33 mouse cellular contexts compared by ENCODE assay signal in genomic region chr10:127848089-127848488, GRCm38 (mm10). TPM values are rescaled to one million over a fixed set of nuclear protein-coding genes. Genes with fewer than 3 reads are reported as not detected.
A peak's percentile ranks its signal among the peaks of the same experiment; 100 is the strongest.
DNase-seq lines count a peak whose midpoint lies in the region; ATAC-seq and TF ChIP-seq lines count a peak whose summit lies in the region.
"Had no signal": no experiment of that assay in that cellular context is flagged by ENCODE, and none has a peak within 500 bp of the region (broad histone marks: within the 10 kb centered on the region; RNA-seq: fewer than 3 reads in every experiment).

No protein-coding gene starts in this region.

- no peak for TF ChIP-seq CTCF in kidney, adult 2 months (conservative IDR thresholded peaks at IDR 0.05; ENCODE audit: insufficient read depth, insufficient read length, low read depth, low read length)

- WGBS in kidney, adult 2 months: 42% methylated on average over 1 of the region's 1 CpGs
- WGBS in kidney, embryonic 15.5 days: 83% methylated on average over 1 of the region's 1 CpGs
- 48% methylated on average over 1 of the region's 1 CpGs for WGBS in liver, embryonic 16.5 days (ENCODE audit: insufficient replicate concordance)

- H3K9ac ChIP-seq in kidney, embryonic 15.5 days: no peak overlapping the region
- no peak overlapping the region for H3K9ac ChIP-seq in liver, embryonic 16.5 days (ENCODE audit: low read depth, low read length)
- H3K9ac ChIP-seq: limb, embryonic 13.5 days; lung, embryonic 14.5 days; neural tube, embryonic 12.5 days had no signal

- no peak overlapping the region for H3K4me3 ChIP-seq in kidney, adult 2 months (ENCODE audit: insufficient read depth, low read depth, low read length)
- H3K4me3 ChIP-seq in kidney, embryonic 15.5 days (replicated peaks): no peak overlapping the region
- no peak overlapping the region for H3K4me3 ChIP-seq in liver, embryonic 16.5 days (ENCODE audit: low read depth, low read length)
- H3K4me3 ChIP-seq: heart, embryonic 10.5 days; limb, embryonic 13.5 days; neural tube, embryonic 12.5 days had no signal

- no peaks in the 10 kb centered on the region for H3K27me3 ChIP-seq in kidney, adult 2 months (replicated peaks; ENCODE audit: control insufficient read depth, insufficient read depth, low read length)
- no peaks in the 10 kb centered on the region for H3K27me3 ChIP-seq in kidney, embryonic 15.5 days
- no peaks in the 10 kb centered on the region for H3K27me3 ChIP-seq in liver, embryonic 16.5 days (ENCODE audit: control insufficient read depth, insufficient read depth, low read depth, low read length)
- H3K27me3 ChIP-seq: limb, embryonic 13.5 days; neural tube, embryonic 12.5 days had no signal

- peak overlapping the region; percentile 84; the same call in 1 of the 2 replicates for H3K27ac ChIP-seq in kidney, adult 2 months (ENCODE audit: insufficient read depth, low read depth, low read length)
- peak overlapping the region; percentile 49 for H3K27ac ChIP-seq in kidney, embryonic 15.5 days
- no peak overlapping the region for H3K27ac ChIP-seq in liver, embryonic 16.5 days (ENCODE audit: low read length)
- H3K27ac ChIP-seq: heart, embryonic 10.5 days; limb, embryonic 13.5 days; neural tube, embryonic 12.5 days had no signal

- no peak for TF ChIP-seq POLR2A in kidney, adult 2 months (IDR thresholded peaks at IDR 0.05; ENCODE audit: low read depth, low read length)

- H3K4me2 ChIP-seq in kidney, embryonic 15.5 days: no peak overlapping the region
- no peak overlapping the region for H3K4me2 ChIP-seq in liver, embryonic 16.5 days (ENCODE audit: low read depth, low read length)
- H3K4me2 ChIP-seq: limb, embryonic 13.5 days; lung, embryonic 14.5 days; neural tube, embryonic 12.5 days had no signal

- peaks cover 20% of the 10 kb centered on the region for H3K4me1 ChIP-seq in kidney, adult 2 months (ENCODE audit: control insufficient read depth, insufficient read depth, low read length)
- no peaks in the 10 kb centered on the region; the same call in 1 of the 2 replicates for H3K4me1 ChIP-seq in kidney, embryonic 15.5 days
- H3K4me1 ChIP-seq in liver, embryonic 16.5 days (ENCODE audit: control insufficient read depth, low read depth, low read length): no peaks in the 10 kb centered on the region; the same call in 1 of the 2 replicates
- H3K4me1 ChIP-seq: heart, embryonic 10.5 days; limb, embryonic 13.5 days; neural tube, embryonic 12.5 days had no signal

- DNase-seq in kidney, adult 2 months: peak; percentile 95
- DNase-seq in kidney, postnatal 36 days: peak; percentile 88 to 91
- no peak for DNase-seq in cerebellum, postnatal 10 days
- no peak for DNase-seq in thymus, postnatal 25 days
- DNase-seq in adrenal gland, postnatal 36 days: no peak
- DNase-seq: adrenal gland, adult 2 months; B cell, adult 2 months; cerebellum, adult 2 months; cerebellum, postnatal 36 days; embryo, embryonic 11 days; lung, embryonic 14.5 days; lung, postnatal 4 days; midbrain, embryonic 14.5 days; retina, postnatal 1 day; right cerebral cortex, postnatal 25 days; spleen, adult 18-20 months had no signal

- peak; percentile 71; the same call in 1 of the 2 replicates for ATAC-seq in kidney, embryonic 15.5 days (replicated peaks; ENCODE audit: low FRiP score)
- ATAC-seq in liver, embryonic 16.5 days (ENCODE audit: low read depth): peak; percentile 75
- ATAC-seq: forebrain, embryonic 14.5 days; intestine, postnatal 0 days had no signal

- H3K36me3 ChIP-seq in kidney, adult 2 months (ENCODE audit: control insufficient read depth, insufficient read depth, low read length): no peaks in the 10 kb centered on the region
- no peaks in the 10 kb centered on the region for H3K36me3 ChIP-seq in kidney, embryonic 15.5 days
- no peaks in the 10 kb centered on the region for H3K36me3 ChIP-seq in liver, embryonic 16.5 days (ENCODE audit: control insufficient read depth, insufficient read depth)
- H3K36me3 ChIP-seq: heart, embryonic 10.5 days; limb, embryonic 13.5 days; neural tube, embryonic 12.5 days had no signal

- H3K9me3 ChIP-seq in kidney, embryonic 15.5 days (replicated peaks): no peaks in the 10 kb centered on the region
- H3K9me3 ChIP-seq in liver, embryonic 16.5 days (replicated peaks; ENCODE audit: control insufficient read depth, low read length): no peaks in the 10 kb centered on the region
- H3K9me3 ChIP-seq: heart, embryonic 10.5 days; limb, embryonic 13.5 days; neural tube, embryonic 12.5 days had no signal

RNA-seq across cellular contexts. Expression of gene Rdh19, which starts 1.6 kb away (rescaled TPM):
- 1.6 and 2.0 TPM in 2 replicates for polyA plus RNA-seq in kidney, adult 2 months (2012; rRNA removed)
- 2.0 TPM in 2 replicates for polyA plus RNA-seq in kidney, embryonic 15.5 days (2015; fragmentation: Nextera tagmentation; extraction: Ambion mirVana)
- 0.11 TPM in 1 of 2 replicates, not detected in the other for polyA plus RNA-seq in liver, embryonic 16.5 days (2015; fragmentation: Nextera tagmentation; extraction: Ambion mirVana)
- under 1 TPM in 1 of 2 experiments, not detected in 1; 0.23 TPM for total RNA-seq in adrenal gland, postnatal 36 days (2021)
- total RNA-seq: adrenal gland, adult 2 months; gastrocnemius, adult 8-10 months; hematopoietic stem cell, adult 5-6 weeks; left cerebral cortex, adult 18-20 months; left cerebral cortex, postnatal 25 days; megakaryocyte-erythroid progenitor cell, adult 5-6 weeks; MEL had no signal
- polyA plus RNA-seq: adrenal gland, adult 2 months; cerebellum, adult 2 months; embryonic facial prominence, embryonic 14.5 days; forebrain, embryonic 14.5 days; gonadal fat pad, adult 2 months; heart, embryonic 10.5 days; heart, embryonic 16.5 days; intestine, postnatal 0 days; limb, embryonic 13.5 days; lung, embryonic 14.5 days; midbrain, embryonic 14.5 days; neural tube, embryonic 12.5 days; thymus, postnatal 0 days had no signal

RNA-seq across cellular contexts. Expression of gene Rdh16f2, which starts 18.2 kb away (rescaled TPM):
- 391 and 483 TPM in 2 replicates for polyA plus RNA-seq in kidney, adult 2 months (2012; rRNA removed)
- 0.64 and 0.72 TPM in 2 replicates for polyA plus RNA-seq in kidney, embryonic 15.5 days (2015; fragmentation: Nextera tagmentation; extraction: Ambion mirVana)
- polyA plus RNA-seq in liver, embryonic 16.5 days (2015; fragmentation: Nextera tagmentation; extraction: Ambion mirVana): 0.45 and 0.54 TPM in 2 replicates
- not detected for total RNA-seq in adrenal gland, postnatal 36 days (2021)
- total RNA-seq: gastrocnemius, adult 8-10 months; hematopoietic stem cell, adult 5-6 weeks; left cerebral cortex, adult 18-20 months; left cerebral cortex, postnatal 25 days; megakaryocyte-erythroid progenitor cell, adult 5-6 weeks; MEL had no signal
- polyA plus RNA-seq: adrenal gland, adult 2 months; cerebellum, adult 2 months; embryonic facial prominence, embryonic 14.5 days; forebrain, embryonic 14.5 days; heart, embryonic 10.5 days; heart, embryonic 16.5 days; limb, embryonic 13.5 days; lung, embryonic 14.5 days; midbrain, embryonic 14.5 days; neural tube, embryonic 12.5 days had no signal

RNA-seq across cellular contexts. Expression of gene Rdh7, which starts 40.5 kb away (rescaled TPM):
- polyA plus RNA-seq in kidney, adult 2 months (2012; rRNA removed): 0.20 and 0.31 TPM in 2 replicates
- polyA plus RNA-seq in kidney, embryonic 15.5 days (2015; fragmentation: Nextera tagmentation; extraction: Ambion mirVana): not detected in 2 replicates
- polyA plus RNA-seq in liver, embryonic 16.5 days (2015; fragmentation: Nextera tagmentation; extraction: Ambion mirVana): 20.8 and 33.3 TPM in 2 replicates
- under 1 TPM in 1 of 2 experiments, not detected in 1; 0.40 TPM for total RNA-seq in adrenal gland, postnatal 36 days (2021)
- total RNA-seq: hematopoietic stem cell, adult 5-6 weeks; left cerebral cortex, adult 18-20 months; left cerebral cortex, postnatal 25 days; megakaryocyte-erythroid progenitor cell, adult 5-6 weeks; MEL had no signal
- polyA plus RNA-seq: cerebellum, adult 2 months; embryonic facial prominence, embryonic 14.5 days; forebrain, embryonic 14.5 days; heart, embryonic 10.5 days; heart, embryonic 16.5 days; limb, embryonic 13.5 days; lung, embryonic 14.5 days; midbrain, embryonic 14.5 days; neural tube, embryonic 12.5 days; thymus, postnatal 0 days had no signal

RNA-seq across cellular contexts. Expression of gene Rdh16, which starts 47.1 kb away (rescaled TPM):
- polyA plus RNA-seq in kidney, adult 2 months (2012; rRNA removed): 61.2 and 67.5 TPM in 2 replicates
- polyA plus RNA-seq in kidney, embryonic 15.5 days (2015; fragmentation: Nextera tagmentation; extraction: Ambion mirVana): 0.36 and 0.45 TPM in 2 replicates
- 0.04 and 0.05 TPM in 2 replicates for polyA plus RNA-seq in liver, embryonic 16.5 days (2015; fragmentation: Nextera tagmentation; extraction: Ambion mirVana)
- total RNA-seq in adrenal gland, postnatal 36 days (2021): under 1 TPM; 0.43 to 0.53 TPM
- total RNA-seq: hematopoietic stem cell, adult 5-6 weeks; megakaryocyte-erythroid progenitor cell, adult 5-6 weeks; MEL had no signal
- polyA plus RNA-seq: embryonic facial prominence, embryonic 14.5 days; heart, embryonic 10.5 days; heart, embryonic 16.5 days; limb, embryonic 13.5 days; lung, embryonic 14.5 days; neural tube, embryonic 12.5 days; thymus, postnatal 0 days had no signal

RNA-seq across cellular contexts. Expression of gene Sdr9c7, which starts 50.2 kb away (rescaled TPM):
- 0.13 TPM in 1 of 2 replicates, not detected in the other for polyA plus RNA-seq in kidney, adult 2 months (2012; rRNA removed)
- 0.08 TPM in 1 of 2 replicates, not detected in the other for polyA plus RNA-seq in kidney, embryonic 15.5 days (2015; fragmentation: Nextera tagmentation; extraction: Ambion mirVana)
- not detected in 2 replicates for polyA plus RNA-seq in liver, embryonic 16.5 days (2015; fragmentation: Nextera tagmentation; extraction: Ambion mirVana)
- total RNA-seq in adrenal gland, postnatal 36 days (2021): under 1 TPM; 0.56 to 0.76 TPM
- total RNA-seq: gastrocnemius, adult 8-10 months; hematopoietic stem cell, adult 5-6 weeks; left cerebral cortex, adult 18-20 months; left cerebral cortex, postnatal 25 days; megakaryocyte-erythroid progenitor cell, adult 5-6 weeks; MEL had no signal
- polyA plus RNA-seq: forebrain, embryonic 14.5 days; heart, embryonic 10.5 days; heart, embryonic 16.5 days; limb, embryonic 13.5 days; lung, embryonic 14.5 days; midbrain, embryonic 14.5 days; neural tube, embryonic 12.5 days had no signal

Comparison
In these comparisons a context has a peak if more than half of its experiments do, and no peak if none do; other contexts are left out.
1. RNA of gene Rdh16f2, which starts 18.2 kb away (polyA plus RNA-seq): 391 to 483 TPM in kidney, adult 2 months; 0.64 to 0.72 TPM in kidney, embryonic 15.5 days and 0.45 to 0.54 TPM in liver, embryonic 16.5 days; every median in the first group is over 100 times any median in the second.
2. DNase-seq: peak in kidney, adult 2 months (single experiment) and kidney, postnatal 36 days (2 of 2); none in cerebellum, postnatal 10 days (0 of 2), thymus, postnatal 25 days (single experiment) and adrenal gland, postnatal 36 days (0 of 2).
3. RNA of gene Rdh7, which starts 40.5 kb away (polyA plus RNA-seq): 20.8 to 33.3 TPM in liver, embryonic 16.5 days; 0.20 to 0.31 TPM in kidney, adult 2 months and not detected in kidney, embryonic 15.5 days; every median in the first group is over 10 times any median in the second.